Mouse (Mus musculus): Measurements from ENCODE around the gene Utf1. TPM values are rescaled to one million over a fixed set of nuclear protein-coding genes. Genes with fewer than 3 reads are reported as not detected.

Gene Utf1
- polyA plus RNA-seq, 1 experiment from 2014 or later: not detected

GRCm38 (mm10) chr7:139957958-139958357 lies 14.4 kb downstream of the Utf1 start:
- 29% methylated on average over 11 of the region's 11 CpGs for WGBS
- H3K4me1 ChIP-seq (ENCODE audit: control insufficient read depth, insufficient read depth, low read length): no peaks in the 10 kb centered on the region
- H3K9ac ChIP-seq (ENCODE audit: low read depth, low read length): 0 out of 2 replicates have a peak overlapping the region, but pooled peaks have one; percentile 6
- no peaks in the 10 kb centered on the region for H3K36me3 ChIP-seq (ENCODE audit: control insufficient read depth, insufficient read depth, low read length)
- no peak overlapping the region for H3K4me3 ChIP-seq (ENCODE audit: low read depth, low read length)
- H3K27me3 ChIP-seq (replicated peaks; ENCODE audit: control insufficient read depth, insufficient read depth, low read length): no peaks in the 10 kb centered on the region
- DNase-seq (ENCODE audit: low spot score) (no peak), ATAC-seq (ENCODE audit: low read depth) (no peak)
- no peaks in the 10 kb centered on the region for H3K9me3 ChIP-seq (ENCODE audit: control insufficient read depth, low read length)
- no peak overlapping the region for H3K4me2 ChIP-seq (ENCODE audit: low read depth, low read length)
- H3K27ac ChIP-seq (replicated peaks; ENCODE audit: low read depth, low read length): no peak overlapping the region

- Histone ChIP-seq H3K4me2 (ENCODE audit: low read depth, low read length) (no peak overlapping the region), H3K4me1 (ENCODE audit: control insufficient read depth, insufficient read depth, low read length) (no peaks in the 10 kb centered on the region), H3K9ac (ENCODE audit: low read depth, low read length) (no peak overlapping the region), H3K4me3 (ENCODE audit: low read depth, low read length) (no peak overlapping the region), H3K9me3 (ENCODE audit: control insufficient read depth, low read length) (no peaks in the 10 kb centered on the region), H3K36me3 (ENCODE audit: control insufficient read depth, insufficient read depth, low read length) (no peaks in the 10 kb centered on the region), H3K27me3 (replicated peaks; ENCODE audit: control insufficient read depth, insufficient read depth, low read length) (no peaks in the 10 kb centered on the region), H3K27ac (replicated peaks; ENCODE audit: low read depth, low read length) (no peak overlapping the region)
- ATAC-seq (ENCODE audit: low read depth) (no peak), DNase-seq (ENCODE audit: low spot score) (no peak)
- WGBS: 87% methylated on average over 10 of the region's 10 CpGs
Measured at GRCm38 (mm10) chr7:139961141-139961540, 17.6 kb downstream of the Utf1 start.

- 49% methylated on average over 3 of the region's 4 CpGs for WGBS
- H3K4me3 ChIP-seq (ENCODE audit: low read depth, low read length): no peak overlapping the region
- no peak overlapping the region for H3K27ac ChIP-seq (replicated peaks; ENCODE audit: low read depth, low read length)
- no peaks in the 10 kb centered on the region for H3K9me3 ChIP-seq (ENCODE audit: control insufficient read depth, low read length)
- H3K9ac ChIP-seq (ENCODE audit: low read depth, low read length): no peak overlapping the region
- DNase-seq (ENCODE audit: low spot score) (no peak), ATAC-seq (ENCODE audit: low read depth) (no peak)
- H3K36me3 ChIP-seq (ENCODE audit: control insufficient read depth, insufficient read depth, low read length): no peaks in the 10 kb centered on the region
- H3K4me2 ChIP-seq (ENCODE audit: low read depth, low read length): no peak overlapping the region
- no peaks in the 10 kb centered on the region for H3K27me3 ChIP-seq (replicated peaks; ENCODE audit: control insufficient read depth, insufficient read depth, low read length)
- H3K4me1 ChIP-seq (ENCODE audit: control insufficient read depth, insufficient read depth, low read length): no peaks in the 10 kb centered on the region
Measured at GRCm38 (mm10) chr7:139963814-139964213, 20.2 kb downstream of the Utf1 start.

DNA sequence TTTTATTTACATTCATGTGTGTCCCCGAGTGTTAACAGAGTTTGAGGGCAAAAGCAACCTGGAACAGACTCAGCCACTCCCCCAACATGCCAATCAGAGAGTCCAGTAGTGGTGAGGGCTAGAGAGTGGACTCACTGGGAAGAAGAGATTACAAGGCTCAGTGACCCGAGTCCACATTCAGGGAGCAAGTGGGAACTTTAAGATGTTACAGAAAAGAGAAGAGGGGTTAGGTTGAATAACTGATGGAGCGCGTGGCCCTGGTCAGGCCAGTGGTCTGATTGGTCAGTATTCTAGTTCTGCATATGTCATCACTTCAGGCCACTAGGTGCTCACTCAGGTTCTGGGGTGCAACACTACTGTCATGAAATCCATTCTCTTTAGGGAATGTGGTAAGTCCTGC lies 23.6 kb downstream of the Utf1 start:
- no peaks in the 10 kb centered on the region for H3K27me3 ChIP-seq (replicated peaks; ENCODE audit: control insufficient read depth, insufficient read depth, low read length)
- no peaks in the 10 kb centered on the region for H3K4me1 ChIP-seq (ENCODE audit: control insufficient read depth, insufficient read depth, low read length)
- no peaks in the 10 kb centered on the region for H3K9me3 ChIP-seq (ENCODE audit: control insufficient read depth, low read length)
- H3K36me3 ChIP-seq (ENCODE audit: control insufficient read depth, insufficient read depth, low read length): no peaks in the 10 kb centered on the region
- no peak overlapping the region for H3K9ac ChIP-seq (ENCODE audit: low read depth, low read length)
- WGBS: 15% methylated on average over 4 of the region's 4 CpGs
- H3K4me2 ChIP-seq (ENCODE audit: low read depth, low read length): no peak overlapping the region
- ATAC-seq (ENCODE audit: low read depth) (no peak), DNase-seq (ENCODE audit: low spot score) (no peak)
- no peak overlapping the region for H3K27ac ChIP-seq (replicated peaks; ENCODE audit: low read depth, low read length)
- no peak overlapping the region for H3K4me3 ChIP-seq (ENCODE audit: low read depth, low read length)

GRCm38 (mm10) chr7:139968428-139968827 lies 24.8 kb downstream of the Utf1 start:
- no peak overlapping the region for H3K4me3 ChIP-seq (ENCODE audit: low read depth, low read length)
- WGBS: 38% methylated on average over 5 of the region's 5 CpGs
- DNase-seq (ENCODE audit: low spot score) (no peak), ATAC-seq (ENCODE audit: low read depth) (no peak)
- H3K9me3 ChIP-seq (ENCODE audit: control insufficient read depth, low read length): no peaks in the 10 kb centered on the region
- no peak overlapping the region for H3K4me2 ChIP-seq (ENCODE audit: low read depth, low read length)
- H3K4me1 ChIP-seq (ENCODE audit: control insufficient read depth, insufficient read depth, low read length): no peaks in the 10 kb centered on the region
- no peak overlapping the region for H3K9ac ChIP-seq (ENCODE audit: low read depth, low read length)
- H3K36me3 ChIP-seq (ENCODE audit: control insufficient read depth, insufficient read depth, low read length): no peaks in the 10 kb centered on the region
- no peak overlapping the region for H3K27ac ChIP-seq (replicated peaks; ENCODE audit: low read depth, low read length)
- H3K27me3 ChIP-seq (replicated peaks; ENCODE audit: control insufficient read depth, insufficient read depth, low read length): no peaks in the 10 kb centered on the region

GRCm38 (mm10) chr7:139969348-139970130 lies 25.9 kb downstream of the Utf1 start:
- WGBS: 16% methylated on average over 9 of the region's 10 CpGs
- H3K9ac ChIP-seq (ENCODE audit: low read depth, low read length): no peak overlapping the region
- no peaks in the 10 kb centered on the region for H3K4me1 ChIP-seq (ENCODE audit: control insufficient read depth, insufficient read depth, low read length)
- no peaks in the 10 kb centered on the region for H3K27me3 ChIP-seq (replicated peaks; ENCODE audit: control insufficient read depth, insufficient read depth, low read length)
- no peak overlapping the region for H3K27ac ChIP-seq (replicated peaks; ENCODE audit: low read depth, low read length)
- ATAC-seq (ENCODE audit: low read depth) (no peak), DNase-seq (ENCODE audit: low spot score) (peak; percentile 77)
- no peaks in the 10 kb centered on the region for H3K9me3 ChIP-seq (ENCODE audit: control insufficient read depth, low read length)
- H3K4me2 ChIP-seq (ENCODE audit: low read depth, low read length): no peak overlapping the region
- H3K36me3 ChIP-seq (ENCODE audit: control insufficient read depth, insufficient read depth, low read length): no peaks in the 10 kb centered on the region
- H3K4me3 ChIP-seq (ENCODE audit: low read depth, low read length): no peak overlapping the region

GRCm38 (mm10) chr7:139970216-139970919 lies 26.8 kb downstream of the Utf1 start:
- H3K4me3 ChIP-seq (ENCODE audit: low read depth, low read length): no peak overlapping the region
- DNase-seq (ENCODE audit: low spot score) (peak; percentile 54), ATAC-seq (ENCODE audit: low read depth) (peak; percentile 77)

GRCm38 (mm10) chr7:139970979-139971378 lies 27.4 kb downstream of the Utf1 start:
- Histone ChIP-seq H3K4me1 (ENCODE audit: control insufficient read depth, insufficient read depth, low read length) (no peaks in the 10 kb centered on the region), H3K9me3 (ENCODE audit: control insufficient read depth, low read length) (no peaks in the 10 kb centered on the region), H3K27me3 (replicated peaks; ENCODE audit: control insufficient read depth, insufficient read depth, low read length) (no peaks in the 10 kb centered on the region), H3K4me2 (ENCODE audit: low read depth, low read length) (no peak overlapping the region), H3K36me3 (ENCODE audit: control insufficient read depth, insufficient read depth, low read length) (no peaks in the 10 kb centered on the region), H3K9ac (ENCODE audit: low read depth, low read length) (no peak overlapping the region), H3K27ac (replicated peaks; ENCODE audit: low read depth, low read length) (no peak overlapping the region), H3K4me3 (ENCODE audit: low read depth, low read length) (no peak overlapping the region)
- 67% methylated on average over 5 of the region's 5 CpGs for WGBS
- DNase-seq (ENCODE audit: low spot score) (no peak), ATAC-seq (ENCODE audit: low read depth) (peak; percentile 41; the same call in 1 of the 2 replicates)

More at GRCm38 (mm10) chr7:139970216-139970919, 26.8 kb downstream of the Utf1 start:
- H3K9me3 ChIP-seq (ENCODE audit: control insufficient read depth, low read length): no peaks in the 10 kb centered on the region
- no peaks in the 10 kb centered on the region for H3K36me3 ChIP-seq (ENCODE audit: control insufficient read depth, insufficient read depth, low read length)
- no peak overlapping the region for H3K9ac ChIP-seq (ENCODE audit: low read depth, low read length)
- no peak overlapping the region for H3K27ac ChIP-seq (replicated peaks; ENCODE audit: low read depth, low read length)
- H3K4me1 ChIP-seq (ENCODE audit: control insufficient read depth, insufficient read depth, low read length): no peaks in the 10 kb centered on the region
- no peaks in the 10 kb centered on the region for H3K27me3 ChIP-seq (replicated peaks; ENCODE audit: control insufficient read depth, insufficient read depth, low read length)
- no peak overlapping the region for H3K4me2 ChIP-seq (ENCODE audit: low read depth, low read length)
- WGBS: 73% methylated on average over 10 of the region's 10 CpGs

All from embryonic facial prominence, embryonic 14.5 days (tissue).